Mouse (Mus musculus): ENCODE results near the gene Kmt5a. TPM values are rescaled to one million over a fixed set of nuclear protein-coding genes. Genes with fewer than 3 reads are reported as not detected.
"Not testable (repeated sequence)": the region's sequence is repeated elsewhere in the genome, so short reads cannot be mapped to it uniquely, and the experiment has no call there.

Gene Kmt5a
- polyA plus RNA-seq, 1 experiment from 2014 or later: 57.7 TPM

DNA sequence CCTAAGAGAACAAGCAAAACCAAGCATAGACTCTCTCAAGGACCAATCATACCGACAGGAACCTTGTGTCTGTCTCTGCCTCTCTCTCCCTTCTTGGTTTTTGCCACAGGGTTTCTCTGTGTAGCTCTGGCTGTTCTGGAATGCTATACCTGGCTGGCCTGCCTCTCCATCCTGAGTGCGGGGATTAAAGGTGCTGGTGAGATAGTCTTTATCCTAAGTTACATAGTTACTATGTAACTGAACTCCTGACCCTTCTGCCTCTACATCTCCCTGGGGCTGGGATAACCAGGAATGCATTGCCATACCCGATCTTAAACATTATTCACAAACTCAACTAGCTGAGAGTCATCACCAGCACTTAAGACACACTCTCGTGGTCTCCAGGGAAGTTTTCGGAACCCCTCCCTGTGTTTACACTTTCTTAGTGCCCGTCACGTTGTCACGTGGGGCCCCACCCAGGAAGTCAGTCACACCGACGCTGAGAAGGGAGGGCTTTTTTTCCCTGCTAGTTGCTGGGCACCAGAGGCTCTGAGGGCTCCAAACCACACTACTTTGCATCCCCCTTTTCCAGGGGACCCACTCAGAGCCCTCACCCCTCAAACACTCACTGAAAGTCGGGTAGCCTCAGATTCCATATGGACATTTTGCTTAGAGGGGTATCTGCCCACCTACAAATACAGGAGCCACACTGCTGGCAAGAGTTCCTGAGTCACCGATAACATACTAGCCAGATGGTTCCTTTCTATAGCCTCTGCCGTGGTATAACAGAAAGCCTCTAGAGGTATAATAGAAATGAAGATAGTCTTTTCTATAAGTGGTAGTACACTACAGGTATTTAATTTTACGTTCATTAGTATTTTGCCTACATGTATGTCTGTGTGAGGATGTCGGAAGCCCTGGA, 57.1 kb downstream of the Kmt5a start:
- DNase-seq (ENCODE audit: low spot score): peak; percentile 58
- 0 out of 2 replicates have a peak, but pooled peaks have one; percentile 20 for ATAC-seq (replicated peaks; ENCODE audit: low FRiP score, low TSS enrichment, low read depth)
- H3K36me3 ChIP-seq (ENCODE audit: control insufficient read depth, insufficient read depth, low read length): peaks cover 47% of the 10 kb centered on the region
- H3K4me3 ChIP-seq (ENCODE audit: low read depth, low read length): no peak overlapping the region
- WGBS: 54% methylated on average over 15 of the region's 15 CpGs
- no peaks in the 10 kb centered on the region for H3K9me3 ChIP-seq (ENCODE audit: control insufficient read depth, low read length)
- H3K4me2 ChIP-seq (ENCODE audit: low read length): peak overlapping the region; percentile 18; the same call in 1 of the 2 replicates
- no peaks in the 10 kb centered on the region for H3K27me3 ChIP-seq (replicated peaks; ENCODE audit: control insufficient read depth, insufficient read depth, low read length)
- no peaks in the 10 kb centered on the region for H3K4me1 ChIP-seq (replicated peaks; ENCODE audit: control insufficient read depth, insufficient read depth, low read length)
- H3K9ac ChIP-seq (ENCODE audit: low read length): no peak overlapping the region
- no peak overlapping the region for H3K27ac ChIP-seq (ENCODE audit: low read depth)

DNA sequence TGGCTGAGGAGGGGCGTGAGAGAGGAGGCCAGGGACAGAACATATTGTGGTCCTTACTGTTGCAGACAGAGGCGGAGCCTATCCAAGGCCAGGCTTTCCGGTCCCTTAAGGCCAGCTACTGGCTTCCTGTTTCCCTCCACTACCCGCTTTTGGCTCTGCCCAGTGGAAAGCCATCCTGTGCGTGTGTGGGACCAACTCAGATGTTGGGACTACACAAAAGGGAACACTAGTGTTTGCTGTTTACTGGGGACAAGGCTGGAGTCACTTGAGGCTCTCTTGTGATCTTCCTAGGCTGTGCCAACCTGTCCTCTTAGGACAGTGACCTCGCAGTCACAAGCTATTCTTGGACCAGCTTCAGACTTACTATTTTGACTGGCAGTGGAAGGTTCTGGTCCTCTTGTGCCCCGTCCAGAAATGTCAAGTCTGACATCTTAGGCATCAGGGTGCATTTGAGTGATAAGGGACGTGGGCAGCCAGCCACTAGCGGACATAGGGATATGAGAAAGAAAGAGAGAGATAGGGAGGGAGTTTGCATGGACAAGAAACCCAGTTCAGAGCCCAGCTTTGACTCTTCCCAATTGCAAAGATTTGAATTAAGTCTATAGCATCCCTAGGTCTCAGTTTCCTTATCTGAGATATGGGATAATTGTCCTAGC, 58.6 kb downstream of the Kmt5a start:
- WGBS: 82% methylated on average over 9 of the region's 9 CpGs

DNA sequence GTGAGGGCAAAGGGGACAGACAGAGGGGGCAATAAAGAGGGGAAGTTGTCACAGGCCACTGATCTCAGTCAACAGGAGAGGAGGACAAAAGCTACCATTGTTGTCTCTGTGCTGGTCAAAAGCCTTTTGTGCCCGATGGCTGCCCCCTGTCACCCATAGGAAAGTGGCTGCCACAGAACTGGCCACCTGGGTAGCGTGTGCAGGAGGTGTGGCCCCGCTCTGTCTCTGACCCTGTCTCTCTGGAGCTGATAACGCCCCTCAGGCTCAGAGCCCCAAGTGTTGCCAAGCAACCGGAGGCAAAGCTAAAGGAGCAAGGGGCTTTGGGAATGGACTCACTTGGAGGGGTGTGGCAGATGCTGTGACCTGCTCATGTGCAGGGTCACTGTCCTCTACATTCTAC, 59.3 kb downstream of the Kmt5a start:
- H3K4me1 ChIP-seq (replicated peaks; ENCODE audit: control insufficient read depth, insufficient read depth, low read length): no peaks in the 10 kb centered on the region
- peaks cover 45% of the 10 kb centered on the region for H3K36me3 ChIP-seq (ENCODE audit: control insufficient read depth, insufficient read depth, low read length)
- no peaks in the 10 kb centered on the region for H3K9me3 ChIP-seq (ENCODE audit: control insufficient read depth, low read length)
- no peak overlapping the region for H3K27ac ChIP-seq (ENCODE audit: low read depth)
- H3K4me2 ChIP-seq (ENCODE audit: low read length): no peak overlapping the region
- no peak overlapping the region for H3K9ac ChIP-seq (ENCODE audit: low read length)
- ATAC-seq (replicated peaks; ENCODE audit: low FRiP score, low TSS enrichment, low read depth): no peak
- WGBS: 59% methylated on average over 5 of the region's 5 CpGs
- no peak overlapping the region for H3K4me3 ChIP-seq (ENCODE audit: low read depth, low read length)
- H3K27me3 ChIP-seq (replicated peaks; ENCODE audit: control insufficient read depth, insufficient read depth, low read length): no peaks in the 10 kb centered on the region
- DNase-seq (ENCODE audit: low spot score): no peak

More for the DNA sequence above, 58.6 kb downstream of the Kmt5a start:
- H3K4me3 ChIP-seq (ENCODE audit: low read depth, low read length): no peak overlapping the region
- no peaks in the 10 kb centered on the region for H3K27me3 ChIP-seq (replicated peaks; ENCODE audit: control insufficient read depth, insufficient read depth, low read length)
- H3K9ac ChIP-seq (ENCODE audit: low read length): no peak overlapping the region
- ATAC-seq (replicated peaks; ENCODE audit: low FRiP score, low TSS enrichment, low read depth) (no peak), DNase-seq (ENCODE audit: low spot score) (no peak)
- peaks cover 47% of the 10 kb centered on the region for H3K36me3 ChIP-seq (ENCODE audit: control insufficient read depth, insufficient read depth, low read length)
- H3K9me3 ChIP-seq (ENCODE audit: control insufficient read depth, low read length): no peaks in the 10 kb centered on the region
- H3K4me2 ChIP-seq (ENCODE audit: low read length): no peak overlapping the region
- H3K4me1 ChIP-seq (replicated peaks; ENCODE audit: control insufficient read depth, insufficient read depth, low read length): no peaks in the 10 kb centered on the region
- no peak overlapping the region for H3K27ac ChIP-seq (ENCODE audit: low read depth)

DNA sequence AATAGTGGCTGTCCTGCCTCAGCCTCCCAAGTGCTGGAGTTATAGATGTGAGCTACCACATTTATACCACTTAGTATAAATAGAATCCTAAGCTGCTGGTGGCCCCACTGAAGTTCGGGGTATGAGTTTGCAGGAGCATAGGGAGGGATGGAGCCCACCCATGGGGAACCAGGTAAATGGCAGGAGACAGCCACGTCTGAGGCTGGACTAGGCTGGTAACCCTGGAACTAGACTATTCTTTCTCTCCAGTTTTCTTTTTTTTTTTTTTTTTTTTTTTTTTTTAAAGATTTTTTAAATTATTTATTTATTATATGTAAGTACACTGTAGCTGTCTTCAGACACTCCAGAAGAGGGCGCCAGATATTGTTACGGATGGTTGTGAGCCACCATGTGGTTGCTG, 60.3 kb downstream of the Kmt5a start:
- H3K4me1 ChIP-seq (replicated peaks; ENCODE audit: control insufficient read depth, insufficient read depth, low read length); H3K27ac ChIP-seq (ENCODE audit: low read depth); H3K9me3 ChIP-seq (ENCODE audit: control insufficient read depth, low read length); DNase-seq (ENCODE audit: low spot score); H3K4me2 ChIP-seq (ENCODE audit: low read length); H3K9ac ChIP-seq (ENCODE audit: low read length); H3K4me3 ChIP-seq (ENCODE audit: low read depth, low read length); ATAC-seq (replicated peaks; ENCODE audit: low FRiP score, low TSS enrichment, low read depth); H3K27me3 ChIP-seq (replicated peaks; ENCODE audit: control insufficient read depth, insufficient read depth, low read length): not testable (repeated sequence)
- 85% methylated on average over 2 of the region's 4 CpGs for WGBS
- H3K36me3 ChIP-seq (ENCODE audit: control insufficient read depth, insufficient read depth, low read length): peaks cover 46% of the 10 kb centered on the region

DNA sequence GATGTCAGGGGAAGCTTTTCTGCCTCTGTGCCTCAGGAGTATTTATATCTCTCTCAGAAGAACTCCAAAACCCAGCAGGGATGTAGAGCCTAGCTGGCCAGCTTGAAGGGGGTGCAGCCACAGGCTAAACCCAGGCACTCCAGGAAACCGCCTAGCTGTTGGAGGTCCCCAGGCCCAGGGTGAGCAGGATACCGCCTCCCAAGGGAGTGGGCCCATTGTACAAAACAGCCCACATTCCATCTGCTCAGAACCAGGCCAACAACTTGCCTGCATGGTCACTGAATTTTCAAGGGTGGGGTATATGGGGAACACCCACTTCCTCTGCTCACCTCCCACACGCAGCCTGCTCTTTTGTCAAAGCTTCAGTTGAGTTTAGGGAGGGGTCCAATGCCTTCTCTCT, 60.8 kb downstream of the Kmt5a start:
- no peak for DNase-seq (ENCODE audit: low spot score)
- Histone ChIP-seq H3K9me3 (ENCODE audit: control insufficient read depth, low read length) (no peaks in the 10 kb centered on the region), H3K4me3 (ENCODE audit: low read depth, low read length) (no peak overlapping the region), H3K36me3 (ENCODE audit: control insufficient read depth, insufficient read depth, low read length) (peaks cover 41% of the 10 kb centered on the region), H3K4me1 (replicated peaks; ENCODE audit: control insufficient read depth, insufficient read depth, low read length) (no peaks in the 10 kb centered on the region), H3K4me2 (ENCODE audit: low read length) (no peak overlapping the region), H3K27me3 (replicated peaks; ENCODE audit: control insufficient read depth, insufficient read depth, low read length) (no peaks in the 10 kb centered on the region), H3K9ac (ENCODE audit: low read length) (no peak overlapping the region), H3K27ac (ENCODE audit: low read depth) (no peak overlapping the region)
- 99% methylated on average over 3 of the region's 3 CpGs for WGBS
- ATAC-seq (replicated peaks; ENCODE audit: low FRiP score, low TSS enrichment, low read depth): 0 out of 2 replicates have a peak, but pooled peaks have one; percentile 13

DNA sequence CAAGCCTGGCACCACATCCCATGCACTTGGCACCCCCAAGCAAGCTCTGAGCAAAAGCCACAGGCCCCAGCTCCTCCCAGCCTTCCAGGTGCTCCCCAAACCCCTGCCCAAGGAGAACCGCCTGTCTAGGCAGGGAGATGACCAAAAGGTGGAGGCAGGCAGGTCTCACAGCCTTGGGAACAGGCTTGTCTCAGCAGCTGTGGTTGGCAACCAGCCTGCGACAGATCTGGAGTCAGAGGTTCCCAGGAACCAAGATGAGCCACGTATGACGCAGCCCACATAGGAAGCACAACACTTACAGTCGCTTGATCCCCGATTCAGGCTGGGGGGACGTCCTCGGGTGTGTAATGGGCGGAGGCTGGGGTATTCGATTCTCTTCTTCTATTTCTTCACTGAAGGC, 61.8 kb downstream of the Kmt5a start:
- no peaks in the 10 kb centered on the region for H3K27me3 ChIP-seq (replicated peaks; ENCODE audit: control insufficient read depth, insufficient read depth, low read length)
- no peaks in the 10 kb centered on the region; the same call in 1 of the 2 replicates for H3K4me1 ChIP-seq (replicated peaks; ENCODE audit: control insufficient read depth, insufficient read depth, low read length)
- H3K36me3 ChIP-seq (ENCODE audit: control insufficient read depth, insufficient read depth, low read length): peaks cover 36% of the 10 kb centered on the region
- WGBS: 91% methylated on average over 10 of the region's 10 CpGs
- no peak overlapping the region for H3K9ac ChIP-seq (ENCODE audit: low read length)
- ATAC-seq (replicated peaks; ENCODE audit: low FRiP score, low TSS enrichment, low read depth): no peak
- DNase-seq (ENCODE audit: low spot score): no peak
- no peak overlapping the region for H3K4me3 ChIP-seq (ENCODE audit: low read depth, low read length)
- no peak overlapping the region for H3K4me2 ChIP-seq (ENCODE audit: low read length)
- no peaks in the 10 kb centered on the region for H3K9me3 ChIP-seq (ENCODE audit: control insufficient read depth, low read length)
- H3K27ac ChIP-seq (ENCODE audit: low read depth): no peak overlapping the region

DNA sequence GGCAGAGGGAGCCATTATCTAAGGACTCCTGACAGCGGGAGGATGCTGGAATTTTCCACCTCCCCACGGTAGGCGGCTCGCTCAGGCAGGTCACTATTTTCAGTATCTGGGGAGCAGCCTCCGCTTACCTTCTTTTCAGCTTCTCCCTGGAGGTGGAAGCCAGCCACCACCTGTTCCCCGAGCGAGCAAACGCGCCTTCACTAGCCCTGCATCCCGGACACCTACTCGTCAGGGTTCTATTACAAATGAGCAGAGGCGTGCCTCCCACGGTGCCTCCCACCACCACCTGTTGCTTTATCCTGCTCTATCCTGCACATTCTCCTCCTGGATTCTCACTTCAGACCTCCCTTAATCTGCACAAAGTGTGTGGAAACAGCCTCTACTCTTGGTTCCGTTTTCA, 64.0 kb downstream of the Kmt5a start:
- Histone ChIP-seq H3K27me3 (replicated peaks; ENCODE audit: control insufficient read depth, insufficient read depth, low read length) (no peaks in the 10 kb centered on the region), H3K4me3 (ENCODE audit: low read depth, low read length) (no peak overlapping the region), H3K4me1 (replicated peaks; ENCODE audit: control insufficient read depth, insufficient read depth, low read length) (no peaks in the 10 kb centered on the region; the same call in 1 of the 2 replicates), H3K27ac (ENCODE audit: low read depth) (no peak overlapping the region), H3K4me2 (ENCODE audit: low read length) (no peak overlapping the region), H3K36me3 (ENCODE audit: control insufficient read depth, insufficient read depth, low read length) (peaks cover 44% of the 10 kb centered on the region), H3K9ac (ENCODE audit: low read length) (no peak overlapping the region), H3K9me3 (ENCODE audit: control insufficient read depth, low read length) (no peaks in the 10 kb centered on the region)
- DNase-seq (ENCODE audit: low spot score) (no peak), ATAC-seq (replicated peaks; ENCODE audit: low FRiP score, low TSS enrichment, low read depth) (no peak)
- WGBS: 65% methylated on average over 14 of the region's 14 CpGs

DNA sequence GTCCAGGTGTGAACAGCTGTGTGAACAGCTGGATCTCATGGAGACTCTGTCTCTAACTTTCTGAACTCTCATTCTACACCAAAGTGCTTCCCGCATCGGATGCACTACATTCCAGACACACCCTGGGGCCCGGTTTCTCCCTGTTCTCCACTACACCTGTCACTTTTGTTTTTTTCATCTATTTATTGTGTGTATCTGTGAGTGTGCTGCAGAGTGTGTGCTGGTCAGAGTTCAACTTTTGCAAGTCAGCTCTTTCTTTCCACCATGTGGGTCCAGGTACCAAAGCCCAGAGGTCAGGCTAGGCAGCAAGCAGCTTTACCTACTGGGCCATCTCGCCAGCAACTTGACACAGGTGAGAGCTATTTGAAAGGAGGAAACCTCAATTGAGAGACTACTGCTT, 65.5 kb downstream of the Kmt5a start:
- no peak overlapping the region for H3K4me2 ChIP-seq (ENCODE audit: low read length)
- H3K4me1 ChIP-seq (replicated peaks; ENCODE audit: control insufficient read depth, insufficient read depth, low read length): peaks cover 4% of the 10 kb centered on the region; the same call in 1 of the 2 replicates
- WGBS: 71% methylated on average over 4 of the region's 4 CpGs
- no peak overlapping the region for H3K4me3 ChIP-seq (ENCODE audit: low read depth, low read length)
- DNase-seq (ENCODE audit: low spot score) (no peak), ATAC-seq (replicated peaks; ENCODE audit: low FRiP score, low TSS enrichment, low read depth) (no peak)
- no peak overlapping the region for H3K9ac ChIP-seq (ENCODE audit: low read length)
- H3K27me3 ChIP-seq (replicated peaks; ENCODE audit: control insufficient read depth, insufficient read depth, low read length): no peaks in the 10 kb centered on the region
- H3K36me3 ChIP-seq (ENCODE audit: control insufficient read depth, insufficient read depth, low read length): peaks cover 46% of the 10 kb centered on the region
- H3K9me3 ChIP-seq (ENCODE audit: control insufficient read depth, low read length): no peaks in the 10 kb centered on the region
- H3K27ac ChIP-seq (ENCODE audit: low read depth): no peak overlapping the region

Measured in intestine, embryonic 14.5 days (tissue).